In genomic region chr13:34993085-34993484, GRCm38 (mm10) we compare ENCODE assay signal across 8 mouse cellular contexts. TPM values are rescaled to one million over a fixed set of nuclear protein-coding genes. Genes with fewer than 3 reads are reported as not detected.
DNase-seq lines count a peak whose midpoint lies in the region; ATAC-seq and TF ChIP-seq lines count a peak whose summit lies in the region.

No protein-coding gene starts in this region.

- peak overlapping the region; percentile 86 for H3K9ac ChIP-seq in liver, embryonic 13.5 days

- peak overlapping the region; percentile 79; the same call in 1 of the 2 replicates for H3K4me3 ChIP-seq in spleen, adult 2 months (ENCODE audit: extremely low read depth, insufficient read depth, insufficient read length)
- H3K4me3 ChIP-seq in liver, embryonic 13.5 days (replicated peaks), result peak overlapping the region; percentile 68

- TF ChIP-seq POLR2A in spleen, adult 2 months (IDR thresholded peaks at IDR 0.05; ENCODE audit: low read depth, low read length), result no peak

- no peaks in the 10 kb centered on the region for H3K27me3 ChIP-seq in spleen, adult 2 months (ENCODE audit: control insufficient read depth, insufficient read depth, low read length)
- no peaks in the 10 kb centered on the region for H3K27me3 ChIP-seq in liver, embryonic 13.5 days

- no peak overlapping the region for H3K27ac ChIP-seq in spleen, adult 2 months (ENCODE audit: insufficient read depth, low read length)
- H3K27ac ChIP-seq in liver, embryonic 13.5 days, result peak overlapping the region; percentile 78

- H3K9me3 ChIP-seq in liver, embryonic 13.5 days (replicated peaks), result no peaks in the 10 kb centered on the region

- H3K36me3 ChIP-seq in spleen, adult 2 months (ENCODE audit: control insufficient read depth, insufficient read depth, low read length), result peaks cover 4% of the 10 kb centered on the region; the same call in 1 of the 2 replicates
- peaks cover 17% of the 10 kb centered on the region for H3K36me3 ChIP-seq in liver, embryonic 13.5 days

- DNase-seq in cerebellum, adult 9-10 months, result peak; percentile 27
- DNase-seq in cerebellum, adult 8-10 months, result no peak
- DNase-seq in spleen, adult 2 months (ENCODE audit: low read depth in 1 of 2, low spot score in 2 of 2), result no peak
- no peak for DNase-seq in spleen, adult 12 weeks (ENCODE audit: low spot score)
- no peak for DNase-seq in liver, embryonic 13.5 days
- no peak for DNase-seq in frontal cortex, postnatal 10 days (ENCODE audit: low spot score in 2 of 2)
- no peak for DNase-seq in layer of hippocampus, adult 9-11 months
- no peak for DNase-seq in layer of hippocampus, adult 8-10 months (ENCODE audit: low spot score in 2 of 2)

- WGBS in spleen, adult 2 months, result 74% methylated on average over 4 of the region's 4 CpGs
- WGBS in liver, embryonic 13.5 days (ENCODE audit: insufficient replicate concordance), result 62% methylated on average over 4 of the region's 4 CpGs

- no peak for ATAC-seq in liver, embryonic 13.5 days (ENCODE audit: low read depth)

- no peak for TF ChIP-seq CTCF in spleen, adult 2 months (IDR thresholded peaks at IDR 0.05; ENCODE audit: extremely low read depth, insufficient read depth, insufficient read length, insufficient replicate concordance)

- peaks cover 2% of the 10 kb centered on the region; the same call in 1 of the 2 replicates for H3K4me1 ChIP-seq in spleen, adult 2 months (ENCODE audit: control insufficient read depth, insufficient read depth, insufficient read length)
- H3K4me1 ChIP-seq in liver, embryonic 13.5 days (replicated peaks), result peaks cover 32% of the 10 kb centered on the region

- peak overlapping the region; percentile 74 for H3K4me2 ChIP-seq in liver, embryonic 13.5 days

RNA-seq across cellular contexts. Expression of gene Eci3, which starts 29.5 kb away (rescaled TPM):
- 0.07 TPM in 1 of 2 replicates, not detected in the other for polyA plus RNA-seq in spleen, adult 2 months (2012; rRNA removed)
- polyA plus RNA-seq in liver, embryonic 13.5 days (2015; fragmentation: Nextera tagmentation; extraction: Ambion mirVana), result 0.18 TPM in 1 of 2 replicates, not detected in the other
- total RNA-seq in layer of hippocampus, adult 8-10 months (2022), result 1 to 10 TPM in 2 of 4 experiments, under 1 TPM in 2; 0.83 to 2.4 (median 1.3) TPM

RNA-seq across cellular contexts. Expression of gene Eci2, which starts 33.8 kb away (rescaled TPM):
- 15.0 and 16.0 TPM in 2 replicates for polyA plus RNA-seq in spleen, adult 2 months (2012; rRNA removed)
- 50.4 and 55.4 TPM in 2 replicates for polyA plus RNA-seq in liver, embryonic 13.5 days (2015; fragmentation: Nextera tagmentation; extraction: Ambion mirVana)
- 10 to 100 TPM; 47.5 to 66.6 (median 50.9) TPM for total RNA-seq in layer of hippocampus, adult 8-10 months (2022)
